Mouse (Mus musculus) kidney, adult 8-10 months (tissue): ENCODE results near the gene Scmh1.
A peak's percentile ranks its signal among the peaks of the same experiment; 100 is the strongest.

ENCODE experiments used
- DNase-seq, 2 experiments: peaks; one replicate each; pipeline ENCODE4 v3.0.0; 2022

Scmh1 gene

GRCm38 (mm10) chr4:120405806-120406638 is 941 bp downstream of the Scmh1 start:
- no peak for DNase-seq

- no peak for DNase-seq
Observed at GRCm38 (mm10) chr4:120406639-120407273, 1.7 kb downstream of the Scmh1 start.

GRCm38 (mm10) chr4:120418053-120418452 is 13.0 kb downstream of the Scmh1 start:
- DNase-seq = no peak

- DNase-seq = no peak
Observed at GRCm38 (mm10) chr4:120420193-120420592, 15.1 kb downstream of the Scmh1 start.

GRCm38 (mm10) chr4:120420685-120421084 is 15.6 kb downstream of the Scmh1 start:
- peak; percentile 61 to 74 for DNase-seq

GRCm38 (mm10) chr4:120430601-120431000 is 25.5 kb downstream of the Scmh1 start:
- DNase-seq = no peak

GRCm38 (mm10) chr4:120432599-120433373 is 27.7 kb downstream of the Scmh1 start:
- DNase-seq = no peak

- DNase-seq = no peak
Observed at GRCm38 (mm10) chr4:120461741-120462140, 56.7 kb downstream of the Scmh1 start.

GRCm38 (mm10) chr4:120472946-120473345 is 67.9 kb downstream of the Scmh1 start:
- no peak for DNase-seq

GRCm38 (mm10) chr4:120487707-120488106 is 82.6 kb downstream of the Scmh1 start:
- DNase-seq = no peak

GRCm38 (mm10) chr4:120506955-120507354 is 101.9 kb downstream of the Scmh1 start:
- no peak for DNase-seq

- no peak for DNase-seq
Observed at GRCm38 (mm10) chr4:120511203-120511602, 106.1 kb downstream of the Scmh1 start.

GRCm38 (mm10) chr4:120514366-120514765 is 109.3 kb downstream of the Scmh1 start:
- DNase-seq = no peak

- DNase-seq = peak; percentile 28 to 35
Observed at GRCm38 (mm10) chr4:120516491-120516890, 111.4 kb downstream of the Scmh1 start.

- DNase-seq = no peak
Observed at GRCm38 (mm10) chr4:120516907-120517306, 111.8 kb downstream of the Scmh1 start.

GRCm38 (mm10) chr4:120517335-120517734 is 112.3 kb downstream of the Scmh1 start:
- DNase-seq = peak; percentile 69 to 88

- DNase-seq = no peak
Observed at GRCm38 (mm10) chr4:120521761-120522160, 116.7 kb downstream of the Scmh1 start.

- DNase-seq = peak; percentile 60 to 71
Observed at GRCm38 (mm10) chr4:120522351-120522750, 117.3 kb downstream of the Scmh1 start.

GRCm38 (mm10) chr4:120523092-120523491 is 118.0 kb downstream of the Scmh1 start:
- DNase-seq = no peak

GRCm38 (mm10) chr4:120528171-120528570 is 123.1 kb downstream of the Scmh1 start:
- no peak for DNase-seq

GRCm38 (mm10) chr4:120531986-120532385 is 126.9 kb downstream of the Scmh1 start, which contains the start of gene Slfnl1:
Gene Slfnl1, plus strand, starts transcription at chr4:120532231.
- DNase-seq = no peak

- DNase-seq = no peak
Observed at GRCm38 (mm10) chr4:120538664-120539063, 133.6 kb downstream of the Scmh1 start.

GRCm38 (mm10) chr4:120544896-120545295 is 139.8 kb downstream of the Scmh1 start:
- DNase-seq = no peak
